ENCODE assay signal across 9 mouse cellular contexts in genomic region chr10:5921031-5921551, GRCm38 (mm10). TPM values are rescaled to one million over a fixed set of nuclear protein-coding genes. Genes with fewer than 3 reads are reported as not detected.
DNase-seq lines count a peak whose midpoint lies in the region; ATAC-seq lines count a peak whose summit lies in the region.
"Had no signal": no experiment of that assay in that cellular context is flagged by ENCODE, and none has a peak within 500 bp of the region (broad histone marks: within the 10 kb centered on the region; RNA-seq: fewer than 3 reads in every experiment).

No protein-coding gene starts in this region.

- H3K9me3 ChIP-seq in heart, embryonic 14.5 days (ENCODE audit: control insufficient read depth, low read length): no peaks in the 10 kb centered on the region
- H3K9me3 ChIP-seq in neural tube, embryonic 13.5 days: no peaks in the 10 kb centered on the region

- ATAC-seq in heart, embryonic 14.5 days (ENCODE audit: insufficient number of reproducible peaks, insufficient read depth, low FRiP score, low read depth): no peak
- ATAC-seq in neural tube, embryonic 13.5 days (ENCODE audit: low read depth): peak; percentile 36

- H3K36me3 ChIP-seq in heart, embryonic 14.5 days (ENCODE audit: control insufficient read depth, insufficient read depth, low read length): no peaks in the 10 kb centered on the region
- H3K36me3 ChIP-seq in neural tube, embryonic 13.5 days: no peaks in the 10 kb centered on the region

- peaks cover 18% of the 10 kb centered on the region for H3K27me3 ChIP-seq in heart, embryonic 14.5 days (ENCODE audit: control insufficient read depth, insufficient read depth, low read length)
- H3K27me3 ChIP-seq in neural tube, embryonic 13.5 days: peaks cover 3% of the 10 kb centered on the region; the same call in 1 of the 2 replicates

- peak overlapping the region; percentile 100 for H3K4me2 ChIP-seq in heart, embryonic 14.5 days (ENCODE audit: low read length)
- peak overlapping the region; percentile 85 for H3K4me2 ChIP-seq in neural tube, embryonic 13.5 days

- peaks cover 0 to 4% of the 10 kb centered on the region in 2 experiments; a peak in 1 of 4 replicates for H3K4me1 ChIP-seq in heart, embryonic 14.5 days (ENCODE audit: control insufficient read depth in 2 of 2, insufficient read depth in 2 of 2, low read length in 2 of 2)
- peaks cover 24% of the 10 kb centered on the region for H3K4me1 ChIP-seq in neural tube, embryonic 13.5 days (replicated peaks)

- DNase-seq in kidney, postnatal 10 days: peak; percentile 9
- DNase-seq in kidney, adult 11 months: no peak
- peak; percentile 58 to 65 for DNase-seq in cerebellum, postnatal 25 days
- DNase-seq in left cerebral cortex, postnatal 10 days (ENCODE audit: extremely low spot score in 1 of 2, low spot score in 2 of 2): peak; percentile 6 to 29
- no peak for DNase-seq in gastrocnemius, postnatal 10 days
- no peak for DNase-seq in lung, adult 18-20 months

- WGBS in heart, embryonic 14.5 days: under 1% methylated on average over 12 of the region's 12 CpGs
- WGBS in neural tube, embryonic 13.5 days: 1% methylated on average over 12 of the region's 12 CpGs

- peak overlapping the region; percentile 52 to 64 for H3K4me3 ChIP-seq in heart, embryonic 14.5 days (ENCODE audit: control insufficient read depth in 1 of 2, insufficient read depth in 1 of 2, low read depth in 1 of 2, low read length in 2 of 2)
- peak overlapping the region; percentile 88 for H3K4me3 ChIP-seq in neural tube, embryonic 13.5 days

- H3K9ac ChIP-seq in heart, embryonic 14.5 days (ENCODE audit: low read length): no peak overlapping the region; the same call in 1 of the 2 replicates
- peak overlapping the region; percentile 90 for H3K9ac ChIP-seq in neural tube, embryonic 13.5 days
- H3K9ac ChIP-seq: liver, embryonic 14.5 days had no signal

- H3K27ac ChIP-seq in heart, embryonic 14.5 days (replicated peaks in 1 of 2; ENCODE audit: control insufficient read depth in 1 of 2, insufficient read depth in 1 of 2, low read depth in 2 of 2, low read length in 2 of 2): no peak overlapping the region
- H3K27ac ChIP-seq in neural tube, embryonic 13.5 days (replicated peaks): peak overlapping the region; percentile 76
- H3K27ac ChIP-seq: liver, embryonic 14.5 days had no signal

- intact Hi-C loops in left cerebral cortex, postnatal 10 days (cut with DNase I): loop anchor here (5.0 kb wide), 1 partner anchor 54 kb away; no protein-coding TSS in a partner anchor

RNA-seq across cellular contexts. Expression of gene Rgs17, which starts 1.1 kb away (rescaled TPM):
- 0.92 and 1.0 TPM in 2 replicates for polyA plus RNA-seq in heart, embryonic 14.5 days (2014; fragmentation: Nextera tagmentation; extraction: Ambion mirVana)
- total RNA-seq in left cerebral cortex, postnatal 10 days (2021): 10 to 100 TPM; 65.2 to 67.6 TPM
- 12.9 and 13.2 TPM in 2 replicates for polyA plus RNA-seq in neural tube, embryonic 13.5 days (2015; fragmentation: Nextera tagmentation; extraction: Ambion mirVana)
- total RNA-seq in gastrocnemius, postnatal 10 days (2021): under 1 TPM; 0.23 to 0.63 TPM

Comparison
In these comparisons a context has a peak if more than half of its experiments do, and no peak if none do; other contexts are left out.
1. DNase-seq: peak in kidney, postnatal 10 days (single experiment), cerebellum, postnatal 25 days (2 of 2) and left cerebral cortex, postnatal 10 days (2 of 2); none in kidney, adult 11 months (single experiment), gastrocnemius, postnatal 10 days (single experiment) and lung, adult 18-20 months (0 of 2).
2. RNA of gene Rgs17, which starts 1.1 kb away (total RNA-seq): 65.2 to 67.6 TPM in left cerebral cortex, postnatal 10 days; 0.23 to 0.63 TPM in gastrocnemius, postnatal 10 days; every median in the first group is over 10 times any median in the second.